Mouse (Mus musculus): Measurements from ENCODE around the gene Mptx2. TPM values are rescaled to one million over a fixed set of nuclear protein-coding genes. Genes with fewer than 3 reads are reported as not detected.
"Not testable (repeated sequence)": the region's sequence is repeated elsewhere in the genome, so short reads cannot be mapped to it uniquely, and the experiment has no call there.

Mptx2 gene
- polyA plus RNA-seq, 1 experiment from 2014 or later: not detected

GRCm38 (mm10) chr1:173313535-173314050 lies 36.0 kb upstream of the Mptx2 start:
- H3K4me2 ChIP-seq (replicated peaks; ENCODE audit: low read depth, low read length); H3K36me3 ChIP-seq (ENCODE audit: control insufficient read depth, insufficient read depth, low read length); H3K27ac ChIP-seq (ENCODE audit: low read depth, low read length); H3K4me3 ChIP-seq (ENCODE audit: low read length); H3K9ac ChIP-seq (ENCODE audit: low read depth, low read length); H3K9me3 ChIP-seq (ENCODE audit: control insufficient read depth, low read length); H3K4me1 ChIP-seq (ENCODE audit: control insufficient read depth, insufficient read depth, low read length); H3K27me3 ChIP-seq (ENCODE audit: control insufficient read depth, insufficient read depth, low read length); ATAC-seq (ENCODE audit: low FRiP score, low TSS enrichment): not testable (repeated sequence)
- WGBS: 87% methylated on average over 7 of the region's 7 CpGs

GRCm38 (mm10) chr1:173302795-173303194 lies 25.2 kb upstream of the Mptx2 start:
- not testable (repeated sequence) for H3K4me2 ChIP-seq (replicated peaks; ENCODE audit: low read depth, low read length); H3K9me3 ChIP-seq (ENCODE audit: control insufficient read depth, low read length); H3K4me3 ChIP-seq (ENCODE audit: low read length); H3K4me1 ChIP-seq (ENCODE audit: control insufficient read depth, insufficient read depth, low read length); H3K27ac ChIP-seq (ENCODE audit: low read depth, low read length); H3K9ac ChIP-seq (ENCODE audit: low read depth, low read length); H3K27me3 ChIP-seq (ENCODE audit: control insufficient read depth, insufficient read depth, low read length); H3K36me3 ChIP-seq (ENCODE audit: control insufficient read depth, insufficient read depth, low read length); ATAC-seq (ENCODE audit: low FRiP score, low TSS enrichment)
- 62% methylated on average over 3 of the region's 3 CpGs for WGBS

- no peaks in the 10 kb centered on the region for H3K27me3 ChIP-seq (ENCODE audit: control insufficient read depth, insufficient read depth, low read length)
- no peak within 1 kb of the TSS for H3K27ac ChIP-seq (ENCODE audit: low read depth, low read length)
- ATAC-seq (ENCODE audit: low FRiP score, low TSS enrichment): no peak
- H3K4me2 ChIP-seq (replicated peaks; ENCODE audit: low read depth, low read length): no peak within 1 kb of the TSS
- H3K9ac ChIP-seq (ENCODE audit: low read depth, low read length): no peak within 1 kb of the TSS
- H3K4me1 ChIP-seq (ENCODE audit: control insufficient read depth, insufficient read depth, low read length): no peaks in the 10 kb centered on the region
- no peaks in the 10 kb centered on the region for H3K9me3 ChIP-seq (ENCODE audit: control insufficient read depth, low read length)
- H3K36me3 ChIP-seq (ENCODE audit: control insufficient read depth, insufficient read depth, low read length): no peaks in the 10 kb centered on the region
- H3K4me3 ChIP-seq (ENCODE audit: low read length): no peak within 1 kb of the TSS
Observed at GRCm38 (mm10) chr1:173265701-173266100, 11.9 kb downstream of the Mptx2 start, which contains the start of gene Olfr418. TSS of gene Olfr418 (plus strand) at chr1:173266001.

- WGBS: 91% methylated on average over 3 of the region's 3 CpGs
- Histone ChIP-seq H3K4me1 (ENCODE audit: control insufficient read depth, insufficient read depth, low read length) (no peaks in the 10 kb centered on the region), H3K4me3 (ENCODE audit: low read length) (no peak overlapping the region), H3K36me3 (ENCODE audit: control insufficient read depth, insufficient read depth, low read length) (no peaks in the 10 kb centered on the region), H3K27me3 (ENCODE audit: control insufficient read depth, insufficient read depth, low read length) (no peaks in the 10 kb centered on the region), H3K27ac (ENCODE audit: low read depth, low read length) (no peak overlapping the region), H3K4me2 (replicated peaks; ENCODE audit: low read depth, low read length) (no peak overlapping the region), H3K9ac (ENCODE audit: low read depth, low read length) (no peak overlapping the region), H3K9me3 (ENCODE audit: control insufficient read depth, low read length) (no peaks in the 10 kb centered on the region)
- ATAC-seq (ENCODE audit: low FRiP score, low TSS enrichment): no peak
Observed at GRCm38 (mm10) chr1:173249888-173250287, 27.7 kb downstream of the Mptx2 start.

- not testable (repeated sequence) for H3K4me1 ChIP-seq (ENCODE audit: control insufficient read depth, insufficient read depth, low read length); H3K9ac ChIP-seq (ENCODE audit: low read depth, low read length); H3K27me3 ChIP-seq (ENCODE audit: control insufficient read depth, insufficient read depth, low read length); H3K4me3 ChIP-seq (ENCODE audit: low read length); H3K27ac ChIP-seq (ENCODE audit: low read depth, low read length); H3K36me3 ChIP-seq (ENCODE audit: control insufficient read depth, insufficient read depth, low read length); H3K4me2 ChIP-seq (replicated peaks; ENCODE audit: low read depth, low read length); ATAC-seq (ENCODE audit: low FRiP score, low TSS enrichment); H3K9me3 ChIP-seq (ENCODE audit: control insufficient read depth, low read length)
- 78% methylated on average over 1 of the region's 1 CpGs for WGBS
Observed at GRCm38 (mm10) chr1:173237004-173237403, 40.6 kb downstream of the Mptx2 start.

GRCm38 (mm10) chr1:173227081-173227480 lies 50.5 kb downstream of the Mptx2 start, which contains the start of gene Fcer1a:
TSS of gene Fcer1a (minus strand) at chr1:173227214.
- Histone ChIP-seq H3K27me3 (ENCODE audit: control insufficient read depth, insufficient read depth, low read length) (no peaks in the 10 kb centered on the region), H3K9me3 (ENCODE audit: control insufficient read depth, low read length) (no peaks in the 10 kb centered on the region), H3K4me3 (ENCODE audit: low read length) (no peak within 1 kb of the TSS), H3K27ac (ENCODE audit: low read depth, low read length) (no peak within 1 kb of the TSS), H3K9ac (ENCODE audit: low read depth, low read length) (no peak within 1 kb of the TSS), H3K4me1 (ENCODE audit: control insufficient read depth, insufficient read depth, low read length) (no peaks in the 10 kb centered on the region), H3K36me3 (ENCODE audit: control insufficient read depth, insufficient read depth, low read length) (no peaks in the 10 kb centered on the region), H3K4me2 (replicated peaks; ENCODE audit: low read depth, low read length) (no peak within 1 kb of the TSS)
- 76% methylated on average over 2 of the region's 2 CpGs for WGBS
- ATAC-seq (ENCODE audit: low FRiP score, low TSS enrichment): no peak

Other genes with a start within 250 kb of the Mptx2 start
- gene Olfr1408, start 140.4 kb downstream of the Mptx2 start, polyA plus RNA-seq (2014; fragmentation: Nextera tagmentation; extraction: Ambion mirVana): not detected in 2 replicates
- not detected in 2 replicates for gene Olfr1406, start 87.1 kb downstream of the Mptx2 start, polyA plus RNA-seq (2014; fragmentation: Nextera tagmentation; extraction: Ambion mirVana)
- not detected in 2 replicates for gene Olfr218, start 80.0 kb downstream of the Mptx2 start, polyA plus RNA-seq (2014; fragmentation: Nextera tagmentation; extraction: Ambion mirVana)
- not detected in 2 replicates for gene Olfr1404, start 65.4 kb downstream of the Mptx2 start, polyA plus RNA-seq (2014; fragmentation: Nextera tagmentation; extraction: Ambion mirVana)
- gene Fcer1a, start 50.6 kb downstream of the Mptx2 start, polyA plus RNA-seq (2014; fragmentation: Nextera tagmentation; extraction: Ambion mirVana): not detected in 2 replicates
- not detected in 2 replicates for gene Olfr418, start 11.8 kb downstream of the Mptx2 start, polyA plus RNA-seq (2014; fragmentation: Nextera tagmentation; extraction: Ambion mirVana)
- 0.37 and 0.79 TPM in 2 replicates for gene Ackr1, start 56.0 kb upstream of the Mptx2 start, polyA plus RNA-seq (2014; fragmentation: Nextera tagmentation; extraction: Ambion mirVana)
- 2.3 and 3.3 TPM in 2 replicates for gene Aim2, start 73.1 kb upstream of the Mptx2 start, polyA plus RNA-seq (2014; fragmentation: Nextera tagmentation; extraction: Ambion mirVana)
- gene Cadm3, start 89.9 kb upstream of the Mptx2 start, polyA plus RNA-seq (2014; fragmentation: Nextera tagmentation; extraction: Ambion mirVana): 1.7 and 2.7 TPM in 2 replicates
- gene Ifi206, start 213.3 kb upstream of the Mptx2 start, polyA plus RNA-seq (2014; fragmentation: Nextera tagmentation; extraction: Ambion mirVana): 0.09 and 0.19 TPM in 2 replicates

Measured in kidney, embryonic 14.5 days (tissue).